Mouse (Mus musculus) limb, embryonic 11.5 days (tissue): Measurements from ENCODE around the gene Plce1. TPM values are rescaled to one million over a fixed set of nuclear protein-coding genes. Genes with fewer than 3 reads are reported as not detected.

Source experiments
- ATAC-seq: fragments of 200-750 bp; cut with Nextera tagmentation; 2 replicates; pipeline ENCODE4 v1.8.0; 2017; ENCODE audit warnings: low read depth; ENCODE audit not compliant: insufficient number of reproducible peaks, low FRiP score, low TSS enrichment
- DNase-seq: peaks from one replicate; pipeline ENCODE4 v3.0.0-alpha.2; 2015; ENCODE audit warnings: low spot score
- H3K27ac ChIP-seq: fragments of 300-500 bp; sonication (generic); replicated peaks from 2 replicates; pipeline ENCODE4 v1.5.1; 2014; ENCODE audit warnings: low read depth, mild to moderate bottlenecking, low read length
- H3K27me3 ChIP-seq: fragments of 300-500 bp; sonication (generic); 2 replicates; pipeline ENCODE4 v1.6.1; 2014; ENCODE audit warnings: mild to moderate bottlenecking, low read length, mixed read lengths; ENCODE audit not compliant: control insufficient read depth, insufficient read depth
- H3K36me3 ChIP-seq: fragments of 300-500 bp; sonication (generic); 2 replicates; pipeline ENCODE4 v1.6.1; 2014; ENCODE audit warnings: mild to moderate bottlenecking, low read length, moderate library complexity, mixed read lengths; ENCODE audit not compliant: control insufficient read depth, insufficient read depth
- H3K4me1 ChIP-seq: fragments of 300-500 bp; sonication (generic); 2 replicates; pipeline ENCODE4 v1.6.1; 2014; ENCODE audit warnings: low read length, mixed read lengths; ENCODE audit not compliant: control insufficient read depth, insufficient read depth
- H3K4me2 ChIP-seq: fragments of 300-500 bp; sonication (generic); 2 replicates; pipeline ENCODE4 v1.6.1; 2014; ENCODE audit warnings: low read depth, mild to moderate bottlenecking, moderate library complexity; ENCODE audit not compliant: severe bottlenecking
- H3K4me3 ChIP-seq: fragments of 300-500 bp; sonication (generic); 2 replicates; pipeline ENCODE4 v1.5.1; 2014; ENCODE audit warnings: low read depth, low read length
- H3K9ac ChIP-seq: fragments of 300-500 bp; sonication (generic); 2 replicates; pipeline ENCODE4 v1.6.1; 2014; ENCODE audit warnings: mild to moderate bottlenecking, low read length
- H3K9me3 ChIP-seq: fragments of 300-500 bp; sonication (generic); 2 replicates; pipeline ENCODE4 v1.6.1; 2016; ENCODE audit warnings: low read length; ENCODE audit not compliant: control insufficient read depth
- WGBS: fragments of 180-500 bp; shearing (Covaris S2); extraction: QIAGEN DNeasy Blood & Tissue Kit; methylation state at CpG from one replicate; pipeline ENCODE4 v1.1.7; 2014; 5-methylcytosine and 5-hydroxymethylcytosine counted together
- polyA plus RNA-seq: library from polyadenylated mRNA; unstranded; fragments of >200 nt; fragmentation: Nextera tagmentation; extraction: Ambion mirVana; gene quantifications from 2 replicates; pipeline ENCODE4 v1.2.1, GENCODE M21; 2014

Gene Plce1
- polyA plus RNA-seq, 1 experiment from 2014 or later: 4.5 TPM

DNA sequence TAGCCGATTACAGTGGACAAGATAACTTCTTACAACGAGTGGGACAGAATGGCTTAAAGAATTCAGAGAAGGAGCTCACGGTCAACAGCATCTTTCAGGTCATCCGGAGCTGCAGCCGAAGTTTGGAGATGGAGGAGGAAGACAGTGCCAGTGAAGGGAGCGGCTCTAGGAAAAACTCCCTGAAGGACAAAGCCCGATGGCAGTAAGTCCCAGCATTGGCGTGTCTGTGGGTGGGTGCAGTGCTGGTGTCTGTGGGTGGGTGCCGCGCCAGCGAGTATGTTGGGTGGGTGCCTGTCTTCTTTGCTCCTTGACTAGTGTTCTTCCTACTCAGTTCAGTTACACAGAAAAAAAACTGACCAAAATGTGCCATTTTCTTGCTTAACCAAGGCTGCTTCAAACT lies 224.3 kb downstream of the Plce1 start:
- Histone ChIP-seq H3K27ac (no peak overlapping the region), H3K36me3 (no peaks in the 10 kb centered on the region), H3K4me2 (no peak overlapping the region), H3K9me3 (no peaks in the 10 kb centered on the region), H3K9ac (no peak overlapping the region), H3K4me1 (no peaks in the 10 kb centered on the region), H3K27me3 (no peaks in the 10 kb centered on the region), H3K4me3 (no peak overlapping the region)
- DNase-seq: no peak
- WGBS: 91% methylated on average over 11 of the region's 11 CpGs
- ATAC-seq: no peak

- Histone ChIP-seq H3K36me3 (no peaks in the 10 kb centered on the region), H3K27me3 (no peaks in the 10 kb centered on the region), H3K27ac (no peak overlapping the region), H3K4me1 (no peaks in the 10 kb centered on the region), H3K4me3 (no peak overlapping the region), H3K9ac (no peak overlapping the region), H3K4me2 (no peak overlapping the region), H3K9me3 (no peaks in the 10 kb centered on the region)
- WGBS: 80% methylated on average over 6 of the region's 6 CpGs
- ATAC-seq (no peak; the same call in 1 of the 2 replicates), DNase-seq (no peak)
Observed at GRCm38 (mm10) chr19:38706449-38706848, 225.5 kb downstream of the Plce1 start.

DNA sequence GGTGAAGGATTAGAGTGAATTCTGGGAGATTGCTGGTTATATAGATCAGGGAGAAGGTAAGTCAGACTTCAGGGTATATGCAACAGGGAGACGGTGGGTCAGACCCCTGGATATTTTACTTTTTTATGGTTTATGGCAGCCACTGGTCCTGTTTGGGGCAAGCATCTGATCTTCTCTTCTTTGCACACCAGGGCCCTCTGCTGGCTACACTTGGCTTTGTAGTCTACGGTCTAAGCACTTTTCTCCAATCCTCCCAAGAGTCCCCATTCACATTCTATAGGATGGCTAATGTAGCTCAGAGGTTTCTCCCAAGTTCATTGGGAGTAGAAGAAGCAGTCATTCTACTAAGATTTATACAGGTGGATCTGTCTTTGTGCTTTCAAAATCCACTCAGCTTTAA lies 228.5 kb downstream of the Plce1 start:
- no peaks in the 10 kb centered on the region for H3K4me1 ChIP-seq
- no peak for DNase-seq
- no peak overlapping the region for H3K4me2 ChIP-seq
- no peaks in the 10 kb centered on the region for H3K9me3 ChIP-seq
- H3K27ac ChIP-seq: no peak overlapping the region
- ATAC-seq: no peak
- H3K4me3 ChIP-seq: no peak overlapping the region
- 92% methylated on average over 2 of the region's 2 CpGs for WGBS
- no peak overlapping the region for H3K9ac ChIP-seq
- no peaks in the 10 kb centered on the region for H3K27me3 ChIP-seq
- H3K36me3 ChIP-seq: no peaks in the 10 kb centered on the region

GRCm38 (mm10) chr19:38721808-38722207 lies 240.9 kb downstream of the Plce1 start:
- WGBS: 90% methylated on average over 4 of the region's 4 CpGs
- H3K9me3 ChIP-seq: no peaks in the 10 kb centered on the region
- H3K36me3 ChIP-seq: no peaks in the 10 kb centered on the region
- no peaks in the 10 kb centered on the region for H3K27me3 ChIP-seq
- no peaks in the 10 kb centered on the region for H3K4me1 ChIP-seq
- no peak overlapping the region for H3K9ac ChIP-seq
- DNase-seq (no peak), ATAC-seq (no peak)
- H3K27ac ChIP-seq: no peak overlapping the region
- H3K4me2 ChIP-seq: no peak overlapping the region
- no peak overlapping the region for H3K4me3 ChIP-seq

DNA sequence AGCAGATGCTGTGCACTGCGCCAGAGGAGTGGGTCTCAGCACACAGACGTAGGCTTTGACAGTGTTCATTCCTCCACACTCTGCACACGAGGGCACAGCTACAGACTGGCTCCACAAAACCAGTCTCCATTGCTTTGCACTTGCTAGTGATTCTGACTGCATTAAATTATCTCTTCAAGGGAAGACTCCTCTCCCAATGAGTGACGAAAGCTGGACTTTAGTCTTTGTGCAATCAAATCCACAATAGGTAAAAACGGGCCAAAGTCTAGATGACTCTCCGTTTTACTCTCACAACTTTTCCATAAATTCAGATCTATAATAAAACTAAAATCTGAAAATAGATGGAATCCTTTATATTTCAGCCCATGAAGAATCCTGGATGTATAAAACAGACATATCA lies 242.1 kb downstream of the Plce1 start:
- no peak overlapping the region for H3K9ac ChIP-seq
- no peaks in the 10 kb centered on the region for H3K4me1 ChIP-seq
- H3K27ac ChIP-seq: no peak overlapping the region
- WGBS: 87% methylated on average over 6 of the region's 6 CpGs
- no peak overlapping the region for H3K4me2 ChIP-seq
- DNase-seq: no peak
- H3K4me3 ChIP-seq: no peak overlapping the region
- no peak for ATAC-seq
- no peaks in the 10 kb centered on the region for H3K36me3 ChIP-seq
- no peaks in the 10 kb centered on the region for H3K27me3 ChIP-seq
- no peaks in the 10 kb centered on the region for H3K9me3 ChIP-seq

DNA sequence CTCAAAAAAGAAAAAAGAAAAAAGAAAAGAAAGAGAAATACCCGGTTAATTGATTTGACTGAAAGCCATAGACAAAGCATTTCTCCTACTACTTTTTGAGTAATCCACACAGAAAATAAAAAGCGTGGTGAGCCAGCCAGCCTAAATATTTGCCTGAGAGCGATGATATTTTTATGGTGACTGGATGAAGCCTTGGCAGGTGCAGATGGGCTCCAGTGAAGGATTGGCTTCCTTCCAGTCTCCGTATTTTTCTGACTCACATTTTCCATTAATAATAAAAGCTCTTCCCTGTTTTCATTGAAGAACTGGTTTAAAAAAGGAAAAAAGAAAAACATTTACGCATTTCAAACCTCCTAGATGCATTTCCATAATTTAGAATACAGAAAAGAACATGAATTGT lies 243.1 kb downstream of the Plce1 start:
- H3K27me3 ChIP-seq: no peaks in the 10 kb centered on the region
- no peaks in the 10 kb centered on the region for H3K36me3 ChIP-seq
- H3K4me3 ChIP-seq: no peak overlapping the region
- DNase-seq (no peak), ATAC-seq (no peak)
- WGBS: 83% methylated on average over 5 of the region's 5 CpGs
- no peaks in the 10 kb centered on the region for H3K9me3 ChIP-seq
- H3K9ac ChIP-seq: no peak overlapping the region
- no peak overlapping the region for H3K4me2 ChIP-seq
- no peaks in the 10 kb centered on the region for H3K4me1 ChIP-seq
- no peak overlapping the region for H3K27ac ChIP-seq

DNA sequence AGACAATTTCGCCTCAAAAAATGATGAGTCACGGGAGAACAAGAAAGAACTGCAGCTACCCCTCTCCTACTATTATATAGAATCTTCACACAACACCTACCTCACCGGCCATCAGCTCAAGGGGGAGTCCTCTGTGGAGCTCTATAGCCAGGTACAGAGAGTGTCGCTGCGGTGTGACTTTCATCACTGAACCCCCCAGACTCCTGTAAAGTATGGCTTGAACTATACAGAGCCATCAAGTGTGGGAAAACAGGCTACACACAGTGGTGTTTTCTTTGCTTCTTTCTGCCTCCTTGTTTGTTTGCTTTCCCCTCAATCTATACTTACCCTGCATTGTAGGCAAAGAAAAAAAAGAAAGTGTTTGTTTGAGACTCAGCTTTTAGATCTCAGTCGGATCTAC lies 247.9 kb downstream of the Plce1 start:
- no peak for ATAC-seq

GRCm38 (mm10) chr19:38729264-38729663 lies 248.4 kb downstream of the Plce1 start:
- ATAC-seq: no peak
- no peaks in the 10 kb centered on the region for H3K27me3 ChIP-seq
- H3K4me2 ChIP-seq: no peak overlapping the region
- H3K4me1 ChIP-seq: no peaks in the 10 kb centered on the region
- no peaks in the 10 kb centered on the region for H3K36me3 ChIP-seq
- no peak overlapping the region for H3K4me3 ChIP-seq
- no peak for DNase-seq
- no peak overlapping the region for H3K9ac ChIP-seq
- WGBS: 28% methylated on average over 3 of the region's 3 CpGs
- H3K27ac ChIP-seq: no peak overlapping the region
- H3K9me3 ChIP-seq: no peaks in the 10 kb centered on the region

More for the DNA sequence above, 247.9 kb downstream of the Plce1 start:
- Histone ChIP-seq H3K4me1 (no peaks in the 10 kb centered on the region), H3K27me3 (no peaks in the 10 kb centered on the region), H3K27ac (no peak overlapping the region), H3K9ac (no peak overlapping the region), H3K36me3 (no peaks in the 10 kb centered on the region), H3K9me3 (no peaks in the 10 kb centered on the region), H3K4me2 (no peak overlapping the region), H3K4me3 (no peak overlapping the region)
- WGBS: 73% methylated on average over 6 of the region's 6 CpGs
- no peak for DNase-seq

GRCm38 (mm10) chr19:38744546-38744945 lies 263.6 kb downstream of the Plce1 start:
- no peak overlapping the region for H3K4me3 ChIP-seq
- ATAC-seq: peak; percentile 6; the same call in 1 of the 2 replicates
- WGBS: 53% methylated on average over 8 of the region's 8 CpGs
- DNase-seq: peak; percentile 33
- H3K27ac ChIP-seq: 0 out of 2 replicates have a peak overlapping the region, but pooled peaks have one; percentile 14
- H3K27me3 ChIP-seq: no peaks in the 10 kb centered on the region
- H3K9ac ChIP-seq: no peak overlapping the region
- no peaks in the 10 kb centered on the region for H3K36me3 ChIP-seq
- H3K4me2 ChIP-seq: no peak overlapping the region
- H3K9me3 ChIP-seq: no peaks in the 10 kb centered on the region
- H3K4me1 ChIP-seq: peaks cover 11% of the 10 kb centered on the region
